In genomic region chr11:54927346-54928140, GRCm38 (mm10) we compare ENCODE assay signal across 9 mouse cellular contexts. TPM values are rescaled to one million over a fixed set of nuclear protein-coding genes. Genes with fewer than 3 reads are reported as not detected.
DNase-seq lines count a peak whose midpoint lies in the region; ATAC-seq lines count a peak whose summit lies in the region.
"Had no signal": no experiment of that assay in that cellular context is flagged by ENCODE, and none has a peak within 500 bp of the region (broad histone marks: within the 10 kb centered on the region; RNA-seq: fewer than 3 reads in every experiment).

No protein-coding gene starts in this region.

- intact Hi-C loops in heart, postnatal 36 days (cut with DNase I): loop anchor here (2.0 kb wide), 1 partner anchor 225 kb away; no protein-coding TSS in a partner anchor

- no peaks in the 10 kb centered on the region for H3K4me1 ChIP-seq in forebrain, embryonic 13.5 days

- H3K4me2 ChIP-seq in forebrain, embryonic 13.5 days: no peak overlapping the region

- DNase-seq in frontal cortex, postnatal 14 days (ENCODE audit: low spot score in 2 of 2): no peak
- DNase-seq in brain, adult 2 months (ENCODE audit: low read depth, low spot score): peak; percentile 76
- DNase-seq in heart, postnatal 36 days: peak; percentile 76 to 79
- peak; percentile 66 to 75 for DNase-seq in layer of hippocampus, postnatal 10 days (ENCODE audit: low spot score in 2 of 2)
- DNase-seq in lung, postnatal 4 days: peak; percentile 60 to 74
- DNase-seq in spleen, adult 12 weeks (ENCODE audit: low spot score): peak; percentile 37

- ATAC-seq in frontal cortex, adult (ENCODE audit: low TSS enrichment): peak; percentile 85
- peak; percentile 45; the same call in 1 of the 2 replicates for ATAC-seq in forebrain, embryonic 13.5 days

- no peak overlapping the region for H3K27ac ChIP-seq in forebrain, embryonic 13.5 days
- H3K27ac ChIP-seq: macrophage had no signal

- no peak overlapping the region for H3K9ac ChIP-seq in forebrain, embryonic 13.5 days

- H3K27me3 ChIP-seq in forebrain, embryonic 13.5 days: no peaks in the 10 kb centered on the region

- H3K36me3 ChIP-seq in forebrain, embryonic 13.5 days (ENCODE audit: poor library complexity, severe bottlenecking): peaks cover 26% of the 10 kb centered on the region

- H3K9me3 ChIP-seq in forebrain, embryonic 13.5 days (replicated peaks): no peaks in the 10 kb centered on the region

- 81% methylated on average over 14 of the region's 14 CpGs for WGBS in forebrain, embryonic 13.5 days

- H3K4me3 ChIP-seq in forebrain, embryonic 13.5 days: no peak overlapping the region

RNA-seq across cellular contexts. Expression of gene Gpx3, which starts 25.3 kb away (rescaled TPM):
- polyA plus RNA-seq in forebrain, embryonic 13.5 days (2015; fragmentation: Nextera tagmentation; extraction: Ambion mirVana): 17.9 and 20.8 TPM in 2 replicates
- 100 to 1,000 TPM; 189 to 218 TPM for total RNA-seq in heart, postnatal 36 days (2021)
- total RNA-seq in layer of hippocampus, postnatal 10 days (2021): 1 to 10 TPM; 7.0 to 7.1 TPM

RNA-seq across cellular contexts. Expression of gene Tnip1, which starts 35.2 kb away (rescaled TPM):
- 10.4 and 10.8 TPM in 2 replicates for polyA plus RNA-seq in forebrain, embryonic 13.5 days (2015; fragmentation: Nextera tagmentation; extraction: Ambion mirVana)
- total RNA-seq in heart, postnatal 36 days (2021): 10 to 100 TPM; 29.2 to 29.4 TPM
- 10 to 100 TPM; 29.0 to 32.2 TPM for total RNA-seq in layer of hippocampus, postnatal 10 days (2021)

Comparison
In these comparisons a context has a peak if more than half of its experiments do, and no peak if none do; other contexts are left out.
1. DNase-seq: peak in brain, adult 2 months (single experiment), heart, postnatal 36 days (2 of 2), layer of hippocampus, postnatal 10 days (2 of 2), lung, postnatal 4 days (2 of 2) and spleen, adult 12 weeks (single experiment); none in frontal cortex, postnatal 14 days (0 of 2).
2. RNA of gene Gpx3, which starts 25.3 kb away (total RNA-seq): 189 to 218 TPM in heart, postnatal 36 days; 7.0 to 7.1 TPM in layer of hippocampus, postnatal 10 days; every median in the first group is over 10 times any median in the second.